Mouse (Mus musculus) WW6 (cell line): ENCODE results near the gene Gm11214.

ENCODE experiments used
- DNase-seq: peaks from one replicate; pipeline ENCODE4 v3.0.0-alpha.2; 2013; ENCODE audit warnings: low read depth, low spot score

The Gm11214 gene

DNA sequence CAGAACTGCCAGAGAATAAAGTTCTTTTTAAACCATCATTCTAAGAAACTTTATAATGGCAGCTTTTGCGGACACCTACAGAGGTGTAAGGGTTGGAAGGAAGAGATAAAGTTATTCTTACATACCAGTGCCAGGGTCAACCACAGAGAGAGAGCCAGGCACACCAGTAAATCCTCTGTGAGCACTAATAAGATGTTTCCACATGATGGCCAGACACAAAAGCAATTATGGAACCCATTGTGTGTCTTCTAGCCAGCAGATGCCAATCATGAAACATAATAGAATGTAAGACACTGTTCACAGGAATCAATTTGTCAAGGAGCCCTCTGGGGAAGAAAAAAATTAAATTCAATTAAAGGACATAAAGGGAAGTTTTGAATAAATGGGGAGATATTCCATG is 1.8 kb downstream of the Gm11214 start:
- no peak for DNase-seq

DNA sequence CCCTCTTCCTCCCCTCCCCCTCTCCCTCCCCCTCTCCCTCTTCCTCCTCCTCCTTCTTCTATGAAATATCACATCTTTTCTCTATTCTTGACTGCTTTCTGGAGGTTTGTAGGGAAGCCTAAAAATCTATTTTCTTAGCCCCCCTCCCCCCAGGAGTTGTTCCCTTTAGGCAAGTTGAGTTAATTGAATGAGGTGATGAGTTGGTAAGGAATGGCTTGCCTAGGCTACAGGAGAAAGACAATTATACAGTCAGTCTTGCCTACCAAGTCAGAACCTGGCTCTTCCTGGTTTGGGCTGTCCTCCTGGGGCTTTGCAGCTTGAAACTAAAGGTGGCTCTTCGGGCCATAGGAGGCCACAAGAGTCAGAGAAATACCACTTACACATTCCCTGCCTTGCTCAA is 3.4 kb downstream of the Gm11214 start:
- no peak for DNase-seq

DNA sequence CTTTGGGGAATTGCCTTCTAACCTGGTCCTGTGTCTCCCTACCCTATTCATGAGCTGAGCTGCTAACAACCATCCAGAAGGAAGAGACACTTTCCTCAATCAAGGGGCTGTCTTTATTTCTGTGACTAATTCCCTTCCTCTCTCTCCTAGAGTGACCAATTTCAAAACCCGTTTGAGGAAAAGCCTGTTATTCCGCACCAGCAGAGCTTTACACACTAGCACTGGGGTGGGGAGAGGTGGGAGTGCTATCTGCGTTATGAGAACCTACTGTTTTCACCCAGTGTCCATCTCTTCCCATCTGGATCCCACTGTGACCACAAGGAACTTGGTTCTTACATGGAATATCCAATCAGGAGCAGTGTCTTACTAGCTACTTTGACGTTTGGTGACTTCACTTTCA is 4.1 kb downstream of the Gm11214 start:
- DNase-seq = no peak

DNA sequence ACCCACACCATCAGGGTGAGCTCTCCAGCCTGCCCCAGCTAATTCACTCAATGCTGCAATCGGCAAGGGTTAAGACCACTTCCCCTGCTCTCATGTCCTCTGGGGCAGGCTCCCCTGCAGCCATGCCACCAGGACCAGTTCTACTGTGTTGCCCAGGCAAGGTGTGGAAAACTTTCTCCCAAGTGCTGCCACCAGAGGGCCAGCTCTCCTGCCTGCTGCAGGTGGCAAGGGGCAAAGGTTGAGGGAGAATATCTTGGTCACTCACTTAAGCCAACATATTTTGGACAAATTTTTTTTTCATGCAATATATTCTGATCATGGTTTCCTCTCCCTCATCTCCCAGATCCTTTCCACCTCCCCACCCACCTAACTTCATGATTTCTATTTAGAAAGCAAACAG is 8.8 kb downstream of the Gm11214 start:
- no peak for DNase-seq

DNA sequence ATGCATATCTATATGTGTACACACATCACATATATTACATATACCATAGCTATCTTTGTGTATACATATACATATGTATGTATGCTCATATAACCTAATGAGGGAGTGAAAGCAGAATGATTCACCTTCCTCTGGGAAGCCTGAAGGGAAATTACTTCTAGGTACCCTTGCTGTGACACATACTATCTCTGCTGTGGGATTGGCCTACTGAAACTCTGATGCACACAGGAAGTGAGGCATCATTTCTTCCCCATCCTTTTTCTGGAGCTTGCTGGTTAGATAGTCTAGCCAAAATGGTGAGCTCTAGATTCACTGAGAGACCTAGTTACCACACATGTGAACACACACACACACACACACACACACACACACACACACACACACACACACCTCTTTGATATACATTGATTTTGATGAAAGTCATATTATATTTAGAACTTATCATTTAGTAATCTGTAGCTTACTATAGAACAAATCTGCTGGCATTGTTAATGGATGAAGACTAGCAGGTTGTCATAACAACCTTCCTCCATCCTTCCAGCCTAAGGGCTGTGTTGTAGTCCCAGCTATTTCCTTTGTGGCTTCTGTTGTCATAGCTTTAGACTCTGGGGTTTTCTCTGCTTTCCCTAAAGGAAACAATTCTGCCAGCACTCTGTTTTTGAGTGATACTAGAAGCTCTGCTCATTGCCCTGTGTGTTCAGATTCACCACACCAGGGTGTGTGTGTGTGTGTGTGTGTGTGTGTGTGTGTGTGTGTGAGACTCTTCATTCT is 19.0 kb downstream of the Gm11214 start:
- DNase-seq = no peak

DNA sequence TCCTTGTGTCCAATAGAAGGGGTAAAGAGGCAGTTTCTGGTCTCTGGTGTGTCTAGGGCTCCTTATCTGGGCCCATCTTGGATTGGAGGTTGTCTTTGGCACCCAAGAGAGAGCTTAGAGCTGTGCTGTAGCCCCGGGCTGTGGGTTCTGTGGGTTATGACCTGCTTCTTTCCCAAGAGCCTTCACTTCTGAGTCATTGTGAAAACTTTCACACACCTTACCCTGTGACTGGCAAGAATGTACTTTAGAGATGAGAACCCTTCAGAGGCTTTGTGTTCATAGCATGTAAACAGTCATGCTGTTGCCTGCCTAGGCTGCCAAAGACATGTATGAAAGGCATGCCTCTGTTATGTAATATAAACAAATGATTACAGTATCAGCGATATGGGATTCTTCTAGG is 23.3 kb downstream of the Gm11214 start:
- DNase-seq = no peak

DNA sequence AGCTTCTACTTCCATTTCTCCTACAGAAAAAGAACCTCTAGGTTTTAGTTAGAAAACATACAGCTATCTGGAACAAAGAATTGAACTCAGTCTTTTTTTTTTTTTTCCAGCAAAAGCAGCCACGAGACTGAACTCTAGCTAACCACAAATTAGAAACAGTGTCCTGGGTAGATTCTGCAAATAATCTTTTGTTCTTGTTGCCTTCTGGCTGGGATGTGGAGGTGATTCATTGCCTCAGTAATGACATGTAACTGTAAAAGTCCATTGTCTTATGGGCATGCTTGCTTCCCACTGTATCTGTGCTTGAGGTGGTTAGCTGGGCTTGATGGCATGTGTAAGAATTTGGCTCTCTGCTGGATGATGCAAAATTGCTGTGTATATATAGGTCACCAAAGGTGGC is 24.6 kb downstream of the Gm11214 start:
- DNase-seq = no peak

DNA sequence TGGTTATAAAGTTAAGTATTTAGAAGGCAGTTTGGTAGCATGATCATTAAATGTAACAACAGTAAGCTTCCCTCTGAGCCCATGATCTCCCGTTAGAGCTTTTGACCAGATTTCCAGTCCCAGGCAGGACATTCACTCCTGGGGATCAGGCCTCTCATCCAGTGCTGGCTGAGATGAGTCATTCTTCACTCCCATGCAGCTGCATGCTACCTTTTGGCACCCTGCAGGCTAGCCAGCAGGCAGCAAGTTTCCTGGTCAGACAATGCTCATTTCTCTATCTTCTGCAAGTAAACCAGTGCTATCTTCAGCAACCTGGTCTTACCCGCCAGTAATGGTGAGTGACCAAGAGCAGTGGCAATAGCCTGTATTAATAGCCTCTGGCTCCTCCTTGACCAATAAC is 30.0 kb downstream of the Gm11214 start:
- no peak for DNase-seq

DNA sequence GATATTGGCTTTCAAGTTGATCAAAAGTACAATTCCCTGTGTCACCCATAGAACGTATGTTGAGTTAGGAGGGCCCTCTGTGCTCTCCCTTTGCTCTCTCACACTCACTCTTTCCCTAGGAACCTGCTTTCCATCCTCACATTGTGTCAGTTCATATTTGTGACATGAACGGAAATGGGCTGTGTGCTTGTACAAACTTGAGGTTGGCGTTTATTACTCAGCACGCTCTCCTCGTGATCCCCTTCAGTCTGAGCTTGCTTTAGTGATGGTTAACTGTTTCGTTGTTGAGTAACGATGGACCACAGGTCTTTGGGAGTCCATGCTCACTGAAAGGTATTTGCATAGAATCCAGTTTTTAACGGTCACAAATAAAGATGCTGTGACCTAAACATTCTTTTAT is 36.1 kb downstream of the Gm11214 start:
- no peak for DNase-seq

DNA sequence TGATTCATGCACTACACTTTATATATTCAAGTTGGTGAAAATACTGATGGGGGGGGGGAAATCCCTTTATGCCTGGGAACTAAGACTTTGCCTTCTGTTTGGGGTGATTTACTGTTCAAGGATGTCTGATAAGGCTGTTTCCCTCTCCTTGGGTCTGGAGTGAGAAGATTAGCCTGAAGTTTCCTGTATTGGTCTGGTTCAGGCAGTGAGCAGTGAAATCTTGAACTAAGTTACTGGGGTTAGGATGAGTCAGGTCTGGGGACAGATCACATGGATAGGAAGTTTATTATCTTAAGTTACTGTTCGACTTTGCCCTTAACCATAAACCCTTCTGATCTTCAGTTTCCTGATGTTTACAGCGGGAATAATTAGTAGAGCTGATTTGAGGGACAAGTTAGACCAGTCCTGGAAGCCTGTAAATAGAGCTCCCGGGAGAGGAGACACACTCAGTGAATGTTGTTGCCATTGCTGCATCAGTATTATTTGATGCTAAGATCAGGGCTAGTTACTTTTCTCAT is 37.6 kb downstream of the Gm11214 start:
- DNase-seq = no peak

DNA sequence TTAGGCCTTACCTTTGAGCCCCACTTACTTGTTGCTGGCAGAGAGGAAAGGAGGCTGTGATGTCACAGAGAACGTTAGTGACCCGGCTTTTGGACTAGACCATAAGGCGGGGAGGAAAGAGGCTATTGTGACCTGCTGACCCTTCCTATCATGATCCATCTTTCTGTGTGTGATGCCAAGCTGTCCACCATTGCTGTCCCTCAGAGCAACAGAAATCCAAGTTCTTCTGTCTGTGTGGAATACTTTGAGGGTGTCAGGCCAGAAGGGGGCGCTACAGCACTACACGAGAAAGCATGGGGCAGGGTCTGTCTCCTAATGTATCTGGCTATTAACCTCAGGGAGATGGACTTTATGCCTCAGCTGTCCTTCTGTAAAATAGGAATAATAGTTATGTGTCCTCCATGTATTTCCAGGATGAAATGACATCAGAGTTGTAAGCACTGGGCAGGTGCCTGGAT is 40.8 kb downstream of the Gm11214 start, which contains the start of gene Tex48:
Gene Tex48, minus strand, starts transcription at position 51 of the 458 bp plus-strand sequence.
- no peak for DNase-seq

DNA sequence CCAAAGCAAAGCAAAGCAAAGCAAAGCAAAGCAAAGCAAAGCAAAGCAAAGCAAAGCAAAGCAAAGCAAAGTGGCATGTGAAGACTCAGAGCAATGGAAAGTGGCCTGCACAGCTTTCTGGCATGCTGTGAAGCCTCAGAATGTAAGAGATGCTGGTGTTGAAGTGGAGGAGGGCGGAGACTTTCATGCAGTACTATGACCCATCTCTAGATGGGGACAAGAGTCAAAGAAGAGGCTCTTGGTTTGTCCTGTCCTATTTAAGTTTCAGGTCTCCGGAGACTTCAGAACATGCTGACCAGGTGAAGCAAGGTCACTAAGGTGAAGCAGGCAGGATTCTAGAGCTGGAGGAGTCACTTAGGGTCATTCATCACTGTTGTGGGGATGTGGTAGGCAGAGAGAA is 41.3 kb downstream of the Gm11214 start:
- DNase-seq = no peak
